Mouse (Mus musculus) limb, embryonic 10.5 days (tissue): ENCODE results near the gene Inpp5a. TPM values are rescaled to one million over a fixed set of nuclear protein-coding genes. Genes with fewer than 3 reads are reported as not detected.
A peak's percentile ranks its signal among the peaks of the same experiment; 100 is the strongest.

Source experiments
- DNase-seq: peaks from one replicate; pipeline ENCODE4 v3.0.0-alpha.2; 2017; ENCODE audit warnings: low spot score
- H3K27ac ChIP-seq: fragments of 300-500 bp; sonication (generic); 2 replicates; pipeline ENCODE4 v1.5.1; 2016; ENCODE audit warnings: mild to moderate bottlenecking
- H3K27me3 ChIP-seq: fragments of 300-500 bp; sonication (generic); 2 replicates; pipeline ENCODE4 v1.6.1; 2016; ENCODE audit warnings: low read depth, mild to moderate bottlenecking; ENCODE audit not compliant: poor library complexity, severe bottlenecking
- H3K36me3 ChIP-seq: fragments of 300-500 bp; sonication (generic); 2 replicates; pipeline ENCODE4 v1.6.1; 2016; ENCODE audit warnings: mild to moderate bottlenecking, moderate library complexity
- H3K4me1 ChIP-seq: fragments of 300-500 bp; sonication (generic); 2 replicates; pipeline ENCODE4 v1.6.1; 2016
- H3K4me3 ChIP-seq: fragments of 300-500 bp; sonication (generic); 2 replicates; pipeline ENCODE4 v1.5.1; 2016; ENCODE audit warnings: mild to moderate bottlenecking, moderate library complexity
- H3K9me3 ChIP-seq: fragments of 300-500 bp; sonication (generic); replicated peaks from 2 replicates; pipeline ENCODE4 v1.6.1; 2016; ENCODE audit warnings: mild to moderate bottlenecking
- WGBS: fragments of 180-500 bp; shearing (Covaris S2); methylation state at CpG from one replicate; pipeline ENCODE4 v1.1.7; 2016; 5-methylcytosine and 5-hydroxymethylcytosine counted together
- polyA plus RNA-seq: library from polyadenylated mRNA; unstranded; fragments of >200 nt; fragmentation: Nextera tagmentation; extraction: Ambion mirVana; gene quantifications from 2 replicates; pipeline ENCODE4 v1.2.1, GENCODE M21; 2016

Inpp5a gene
- polyA plus RNA-seq, 1 experiment from 2014 or later = 17.3 TPM

GRCm38 (mm10) chr7:139484206-139484955, 95.5 kb downstream of the Inpp5a start:
- H3K9me3 ChIP-seq = no peaks in the 10 kb centered on the region
- 67% methylated on average over 9 of the region's 9 CpGs for WGBS
- H3K4me3 ChIP-seq = no peak overlapping the region
- peaks cover 94% of the 10 kb centered on the region for H3K27me3 ChIP-seq
- peak; percentile 49 for DNase-seq
- H3K36me3 ChIP-seq = no peaks in the 10 kb centered on the region
- no peak overlapping the region for H3K27ac ChIP-seq
- H3K4me1 ChIP-seq = peaks cover 10% of the 10 kb centered on the region

DNA sequence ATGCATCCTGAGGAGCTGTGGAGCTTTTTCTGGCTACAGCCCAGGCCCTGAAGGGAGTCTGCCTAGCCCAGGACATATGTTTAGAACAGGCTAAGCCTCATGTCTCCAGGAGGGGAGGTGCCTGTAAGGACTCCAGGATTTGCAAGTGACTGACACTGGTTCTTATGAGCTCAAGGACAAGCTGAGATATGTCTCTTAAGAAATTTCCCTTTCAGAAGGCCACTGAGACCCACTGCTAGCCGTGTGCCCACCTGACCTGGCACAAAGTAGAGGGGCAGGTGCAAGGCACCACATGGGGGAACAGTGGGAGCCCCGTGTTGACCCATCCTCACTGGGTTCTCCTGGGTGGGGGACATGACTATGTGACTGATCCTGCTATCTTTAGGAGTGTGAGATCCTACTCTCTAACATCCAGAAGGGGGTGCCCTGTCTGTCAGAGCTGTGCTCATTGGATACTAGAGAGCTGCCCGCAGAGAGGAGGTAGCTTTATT, 100.9 kb downstream of the Inpp5a start:
- 81% methylated on average over 3 of the region's 3 CpGs for WGBS
- H3K9me3 ChIP-seq = no peaks in the 10 kb centered on the region
- H3K27me3 ChIP-seq = peaks cover 96% of the 10 kb centered on the region

DNA sequence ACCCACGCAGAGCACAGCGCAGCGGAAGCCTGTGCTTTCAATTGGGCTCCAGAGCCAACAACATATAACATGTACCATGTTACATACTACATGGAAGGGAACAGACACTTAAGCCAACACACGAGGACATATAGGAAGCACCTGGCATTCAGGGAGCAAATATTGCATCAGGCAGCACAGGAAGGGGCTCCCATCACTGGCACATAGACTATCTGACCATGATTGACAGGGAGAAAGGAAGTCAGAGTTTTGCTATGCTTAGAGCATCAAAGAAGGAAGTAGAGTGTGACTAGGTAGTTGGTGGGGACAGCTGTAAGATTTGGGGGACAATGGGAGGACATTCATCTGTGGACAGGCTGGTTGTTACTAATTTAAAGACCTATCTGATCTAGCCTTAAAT, 103.4 kb downstream of the Inpp5a start:
- Histone ChIP-seq H3K36me3 (no peaks in the 10 kb centered on the region), H3K27me3 (peaks cover 96% of the 10 kb centered on the region), H3K4me3 (no peak overlapping the region), H3K27ac (no peak overlapping the region), H3K9me3 (no peaks in the 10 kb centered on the region), H3K4me1 (peaks cover 17% of the 10 kb centered on the region)
- DNase-seq = no peak
- 93% methylated on average over 4 of the region's 4 CpGs for WGBS

More for the DNA sequence above, 100.9 kb downstream of the Inpp5a start:
- no peak overlapping the region for H3K4me3 ChIP-seq
- H3K36me3 ChIP-seq = no peaks in the 10 kb centered on the region
- peaks cover 17% of the 10 kb centered on the region for H3K4me1 ChIP-seq
- H3K27ac ChIP-seq = no peak overlapping the region
- no peak for DNase-seq

- peaks cover 95% of the 10 kb centered on the region for H3K27me3 ChIP-seq
- no peak overlapping the region for H3K4me3 ChIP-seq
- peaks cover 17% of the 10 kb centered on the region for H3K4me1 ChIP-seq
- WGBS = 48% methylated on average over 2 of the region's 2 CpGs
- H3K27ac ChIP-seq = no peak overlapping the region
- no peak for DNase-seq
- H3K9me3 ChIP-seq = no peaks in the 10 kb centered on the region
- H3K36me3 ChIP-seq = no peaks in the 10 kb centered on the region
Measured at GRCm38 (mm10) chr7:139492946-139493345, 104.0 kb downstream of the Inpp5a start.

DNA sequence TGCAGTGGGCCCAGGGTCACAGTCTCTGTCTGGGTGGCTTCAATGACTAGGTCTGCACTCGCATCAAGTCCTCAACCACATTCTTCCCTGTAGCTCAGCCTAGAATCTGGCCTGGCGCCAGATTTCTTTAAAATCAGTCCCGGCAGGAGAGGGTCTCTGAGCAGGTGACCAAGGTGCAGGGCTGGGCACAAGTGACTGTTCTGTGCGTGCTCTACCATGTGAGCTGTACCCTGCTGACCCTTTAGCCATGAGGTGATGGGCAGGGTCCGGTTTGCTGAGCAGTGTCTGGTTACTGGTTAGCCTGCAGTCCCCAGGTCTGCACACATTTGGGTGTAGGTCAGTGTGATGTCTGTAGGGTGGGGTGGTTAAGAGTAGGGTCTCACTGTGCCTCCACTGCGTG, 106.9 kb downstream of the Inpp5a start:
- no peak for DNase-seq
- no peaks in the 10 kb centered on the region for H3K36me3 ChIP-seq
- 88% methylated on average over 6 of the region's 6 CpGs for WGBS
- H3K4me3 ChIP-seq = no peak overlapping the region
- no peak overlapping the region for H3K27ac ChIP-seq
- H3K27me3 ChIP-seq = peaks cover 83% of the 10 kb centered on the region
- H3K9me3 ChIP-seq = no peaks in the 10 kb centered on the region
- H3K4me1 ChIP-seq = no peaks in the 10 kb centered on the region

DNA sequence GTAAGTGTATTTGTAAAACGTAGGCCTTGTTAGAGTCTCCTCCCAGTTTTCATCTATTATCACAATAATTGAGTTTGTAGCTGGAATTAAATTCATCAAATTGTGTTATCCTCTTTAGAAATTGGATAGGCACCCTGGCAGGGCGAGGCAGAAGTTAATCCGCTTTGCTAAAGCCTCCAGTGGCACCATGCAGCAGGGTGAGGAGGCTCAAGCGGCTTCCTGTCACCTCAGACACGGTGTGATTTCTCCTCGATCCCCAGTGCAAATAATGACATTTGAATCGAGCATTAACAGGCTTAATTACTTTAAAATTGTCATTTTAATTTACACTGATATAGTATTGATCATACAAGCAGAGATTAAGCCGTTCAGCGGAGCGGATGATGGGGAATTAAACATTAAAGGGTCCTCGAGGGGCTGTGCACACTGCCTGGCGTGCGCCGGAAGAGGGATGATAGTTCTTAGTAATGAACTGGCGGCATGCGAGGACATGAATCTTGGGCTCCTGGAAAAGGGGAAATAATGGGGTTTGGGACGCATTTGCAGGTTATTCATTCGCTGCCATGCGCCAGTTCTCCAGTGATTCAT, 109.2 kb downstream of the Inpp5a start:
- no peak for DNase-seq

DNA sequence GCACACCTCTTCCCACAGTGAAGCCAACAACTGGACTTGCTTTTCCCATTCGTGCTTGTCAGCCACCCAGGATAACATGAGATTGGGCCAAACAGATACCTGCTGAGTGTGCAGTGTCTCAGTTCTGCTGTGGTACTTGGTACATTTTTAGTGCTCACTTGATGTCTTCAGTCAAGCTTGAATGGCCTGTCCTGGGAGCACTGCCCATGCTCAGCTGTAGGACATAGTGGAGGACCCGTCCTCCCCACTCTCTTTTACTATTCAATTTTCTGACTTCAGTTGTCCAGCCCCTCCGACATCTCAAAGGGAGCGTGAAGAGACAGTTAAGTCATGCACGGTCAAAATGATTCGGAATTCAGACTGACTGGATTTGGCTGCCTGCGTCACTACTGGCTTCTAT, 115.2 kb downstream of the Inpp5a start:
- H3K9me3 ChIP-seq = no peaks in the 10 kb centered on the region
- H3K27me3 ChIP-seq = peaks cover 39% of the 10 kb centered on the region
- H3K27ac ChIP-seq = no peak overlapping the region
- DNase-seq = no peak
- H3K36me3 ChIP-seq = no peaks in the 10 kb centered on the region
- no peaks in the 10 kb centered on the region for H3K4me1 ChIP-seq
- no peak overlapping the region for H3K4me3 ChIP-seq
- 95% methylated on average over 7 of the region's 7 CpGs for WGBS

More for the DNA sequence above, 109.2 kb downstream of the Inpp5a start:
- no peak overlapping the region for H3K27ac ChIP-seq
- no peaks in the 10 kb centered on the region for H3K9me3 ChIP-seq
- no peak overlapping the region for H3K4me3 ChIP-seq
- 85% methylated on average over 19 of the region's 19 CpGs for WGBS
- H3K27me3 ChIP-seq = peaks cover 82% of the 10 kb centered on the region
- no peaks in the 10 kb centered on the region for H3K36me3 ChIP-seq
- H3K4me1 ChIP-seq = no peaks in the 10 kb centered on the region

- H3K27me3 ChIP-seq = peaks cover 26% of the 10 kb centered on the region
- H3K4me3 ChIP-seq = no peak overlapping the region
- H3K4me1 ChIP-seq = no peaks in the 10 kb centered on the region
- no peak for DNase-seq
- no peaks in the 10 kb centered on the region for H3K36me3 ChIP-seq
- 76% methylated on average over 9 of the region's 9 CpGs for WGBS
- H3K9me3 ChIP-seq = no peaks in the 10 kb centered on the region
- H3K27ac ChIP-seq = no peak overlapping the region
Measured at GRCm38 (mm10) chr7:139506677-139507412, 117.9 kb downstream of the Inpp5a start.

DNA sequence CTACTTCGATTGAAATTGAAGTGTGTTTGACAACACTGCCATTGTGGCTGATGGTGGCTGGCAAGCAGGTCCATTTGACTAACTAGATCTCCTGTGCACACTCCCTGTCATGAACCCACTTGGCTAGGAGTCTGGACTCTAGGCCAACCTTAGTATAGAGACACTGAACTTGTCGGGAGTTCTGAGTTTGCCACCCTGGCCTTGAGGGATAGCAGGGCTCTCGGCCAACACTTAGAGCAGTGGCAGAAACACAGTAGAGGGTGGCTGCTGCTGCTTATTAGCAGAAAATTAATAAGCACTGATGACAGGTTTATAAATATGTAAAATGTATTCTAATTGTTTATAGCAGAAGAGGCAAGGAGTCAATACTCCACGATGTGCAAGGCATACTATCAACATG, 120.0 kb downstream of the Inpp5a start:
- H3K9me3 ChIP-seq = no peaks in the 10 kb centered on the region
- WGBS = 94% methylated on average over 4 of the region's 4 CpGs
- no peak overlapping the region for H3K4me3 ChIP-seq
- peaks cover 27% of the 10 kb centered on the region; the same call in 1 of the 2 replicates for H3K27me3 ChIP-seq
- no peaks in the 10 kb centered on the region for H3K4me1 ChIP-seq
- no peak for DNase-seq
- no peak overlapping the region for H3K27ac ChIP-seq
- no peaks in the 10 kb centered on the region for H3K36me3 ChIP-seq

DNA sequence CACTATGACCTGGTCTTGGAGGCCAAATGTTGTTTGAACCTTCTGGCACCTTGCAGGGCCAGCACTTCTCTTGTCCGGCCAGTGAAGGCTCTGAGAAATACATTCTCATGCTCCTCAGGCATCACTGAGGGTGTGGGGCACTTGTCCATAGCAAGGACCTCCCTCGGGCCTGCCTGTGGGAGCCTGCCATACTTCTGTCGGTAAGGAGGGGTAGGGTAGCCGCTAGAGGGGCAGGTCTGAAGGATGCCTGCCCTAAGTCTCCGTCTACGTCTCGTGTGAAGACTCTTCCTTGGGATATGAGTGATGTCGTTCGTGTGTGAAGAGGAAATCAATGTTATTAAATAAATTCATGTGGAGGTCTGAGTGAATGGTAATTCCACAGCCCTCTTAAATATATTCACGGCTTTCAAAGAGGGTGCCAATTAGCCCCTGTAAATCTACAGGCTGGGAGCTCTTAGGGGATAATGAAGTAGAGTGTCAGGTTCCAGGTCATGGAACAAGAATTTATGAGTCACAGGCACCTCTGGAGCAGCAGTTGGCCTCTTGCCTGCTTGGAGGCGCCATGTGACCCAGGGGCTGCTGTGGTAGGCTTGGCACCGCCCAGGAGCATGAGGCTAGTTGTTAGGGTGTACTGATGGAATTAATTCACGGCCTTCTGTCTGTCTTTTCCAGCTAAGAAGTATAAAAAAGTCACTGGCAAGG, 127.2 kb downstream of the Inpp5a start:
- Histone ChIP-seq H3K4me3 (no peak overlapping the region), H3K36me3 (no peaks in the 10 kb centered on the region), H3K9me3 (no peaks in the 10 kb centered on the region), H3K27ac (no peak overlapping the region), H3K4me1 (peaks cover 15% of the 10 kb centered on the region), H3K27me3 (peaks cover 37% of the 10 kb centered on the region; the same call in 1 of the 2 replicates)
- DNase-seq = no peak
- 65% methylated on average over 13 of the region's 13 CpGs for whole genome bisulfite sequencing

DNA sequence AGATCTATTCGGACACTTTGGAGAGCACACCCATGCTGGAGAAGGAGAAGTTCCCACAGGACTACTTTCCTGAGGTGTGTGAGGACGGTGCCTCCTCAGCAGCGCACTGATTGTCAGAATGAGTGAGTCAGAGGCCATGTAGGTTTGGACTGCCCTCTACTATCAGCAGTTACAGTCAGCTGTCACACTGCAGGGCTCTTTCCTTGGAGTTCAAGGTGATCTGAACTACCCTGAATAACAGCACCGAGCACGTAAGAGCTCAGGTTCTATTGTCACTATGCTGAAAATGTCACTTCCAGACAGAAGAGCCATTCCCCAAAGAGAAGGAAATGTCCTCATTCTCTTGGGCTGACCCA, 127.7 kb downstream of the Inpp5a start:
- Histone ChIP-seq H3K27ac (no peak overlapping the region), H3K36me3 (no peaks in the 10 kb centered on the region), H3K4me1 (peaks cover 15% of the 10 kb centered on the region), H3K4me3 (no peak overlapping the region), H3K9me3 (no peaks in the 10 kb centered on the region), H3K27me3 (peaks cover 37% of the 10 kb centered on the region; the same call in 1 of the 2 replicates)
- 91% methylated on average over 5 of the region's 5 CpGs for WGBS
- DNase-seq = no peak

DNA sequence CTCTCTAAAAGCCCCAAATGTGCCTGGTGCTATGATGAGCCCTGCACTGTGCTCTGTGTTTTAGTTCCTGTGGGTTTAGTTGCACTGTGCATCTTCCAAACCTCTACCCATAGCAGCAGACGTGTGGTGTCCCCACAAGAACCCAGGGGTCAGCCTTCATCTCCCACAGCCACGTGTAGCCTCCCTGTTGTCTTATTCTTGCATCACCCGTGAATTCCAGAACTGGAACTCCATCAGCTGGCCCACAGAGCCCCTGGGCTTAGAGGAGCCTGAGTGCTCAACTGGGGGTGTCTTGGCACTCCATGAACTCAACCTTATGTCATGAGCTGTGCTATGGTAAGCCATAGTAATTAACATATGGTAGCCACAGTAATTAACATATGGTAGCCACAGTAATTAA, 129.4 kb downstream of the Inpp5a start:
- no peak overlapping the region for H3K27ac ChIP-seq
- H3K9me3 ChIP-seq = no peaks in the 10 kb centered on the region
- H3K36me3 ChIP-seq = no peaks in the 10 kb centered on the region
- no peak for DNase-seq
- H3K4me3 ChIP-seq = no peak overlapping the region
- WGBS = 75% methylated on average over 3 of the region's 3 CpGs
- H3K27me3 ChIP-seq = peaks cover 33% of the 10 kb centered on the region; the same call in 1 of the 2 replicates
- peaks cover 15% of the 10 kb centered on the region for H3K4me1 ChIP-seq
